Mouse (Mus musculus) kidney, embryonic 14.5 days (tissue): Measurements from ENCODE around the gene Slc23a4. TPM values are rescaled to one million over a fixed set of nuclear protein-coding genes. Genes with fewer than 3 reads are reported as not detected.

ENCODE experiments used
- ATAC-seq: fragments of 200-750 bp; cut with Nextera tagmentation; 2 replicates; pipeline ENCODE4 v1.8.0; 2017; ENCODE audit warnings: moderate number of reproducible peaks, mild to moderate bottlenecking, moderate TSS enrichment, moderate library complexity; ENCODE audit not compliant: low FRiP score, low TSS enrichment
- H3K27ac ChIP-seq: fragments of 300-500 bp; sonication (generic); 2 replicates; pipeline ENCODE4 v1.5.1; 2014; ENCODE audit warnings: low read depth, mild to moderate bottlenecking, low read length, moderate library complexity, mixed read lengths
- H3K27me3 ChIP-seq: fragments of 300-500 bp; sonication (generic); 2 replicates; pipeline ENCODE4 v1.6.1; 2014; ENCODE audit warnings: mild to moderate bottlenecking, low read length; ENCODE audit not compliant: control insufficient read depth, insufficient read depth
- H3K36me3 ChIP-seq: fragments of 300-500 bp; sonication (generic); 2 replicates; pipeline ENCODE4 v1.6.1; 2014; ENCODE audit warnings: low read length, mixed read lengths; ENCODE audit not compliant: control insufficient read depth, insufficient read depth
- H3K4me1 ChIP-seq: fragments of 300-500 bp; sonication (generic); 2 replicates; pipeline ENCODE4 v1.6.1; 2014; ENCODE audit warnings: low read length, mixed read lengths; ENCODE audit not compliant: control insufficient read depth, insufficient read depth
- H3K4me2 ChIP-seq: fragments of 300-500 bp; sonication (generic); replicated peaks from 2 replicates; pipeline ENCODE4 v1.6.1; 2014; ENCODE audit warnings: low read depth, mild to moderate bottlenecking, low read length
- H3K4me3 ChIP-seq: fragments of 300-500 bp; sonication (generic); 2 replicates; pipeline ENCODE4 v1.5.1; 2014; ENCODE audit warnings: mild to moderate bottlenecking, low read length
- H3K9ac ChIP-seq: fragments of 300-500 bp; sonication (generic); 2 replicates; pipeline ENCODE4 v1.6.1; 2014; ENCODE audit warnings: low read depth, mild to moderate bottlenecking, low read length, moderate library complexity
- H3K9me3 ChIP-seq: fragments of 300-500 bp; sonication (generic); 2 replicates; pipeline ENCODE4 v1.6.1; 2016; ENCODE audit warnings: low read length; ENCODE audit not compliant: control insufficient read depth
- WGBS: fragments of 180-500 bp; shearing (Covaris S2); extraction: QIAGEN DNeasy Blood & Tissue Kit; methylation state at CpG from one replicate; pipeline ENCODE4 v1.1.7; 2014; 5-methylcytosine and 5-hydroxymethylcytosine counted together
- polyA plus RNA-seq: library from polyadenylated mRNA; unstranded; fragments of >200 nt; fragmentation: Nextera tagmentation; extraction: Ambion mirVana; gene quantifications from 2 replicates; pipeline ENCODE4 v1.2.1, GENCODE M21; 2014

Gene Slc23a4
- polyA plus RNA-seq, 1 experiment from 2014 or later = 0.61 TPM

DNA sequence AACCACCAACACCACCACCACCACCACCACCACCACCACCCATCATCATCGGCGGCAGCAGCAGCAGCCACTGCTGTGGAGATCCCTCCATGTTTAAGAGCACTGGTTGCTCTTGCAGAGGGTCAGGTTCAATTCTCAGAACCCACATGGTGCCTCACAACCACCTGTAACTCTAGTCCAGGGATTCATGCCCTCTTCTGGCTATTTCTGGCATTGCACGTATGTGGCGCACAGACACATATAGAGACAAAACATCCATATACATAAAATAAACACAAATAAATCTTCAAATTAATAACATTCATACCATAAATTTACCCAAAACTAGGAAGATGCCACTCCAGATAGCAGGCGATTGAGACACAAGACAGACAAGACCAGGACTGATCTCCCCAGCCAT is 22.5 kb upstream of the Slc23a4 start:
- no peak overlapping the region for H3K4me3 ChIP-seq
- H3K36me3 ChIP-seq = no peaks in the 10 kb centered on the region
- no peak for ATAC-seq
- H3K27ac ChIP-seq = no peak overlapping the region
- no peaks in the 10 kb centered on the region for H3K4me1 ChIP-seq
- no peaks in the 10 kb centered on the region for H3K27me3 ChIP-seq
- no peaks in the 10 kb centered on the region for H3K9me3 ChIP-seq
- 96% methylated on average over 5 of the region's 5 CpGs for WGBS
- no peak overlapping the region for H3K9ac ChIP-seq
- H3K4me2 ChIP-seq = no peak overlapping the region

- H3K4me1 ChIP-seq = no peaks in the 10 kb centered on the region
- no peak overlapping the region for H3K27ac ChIP-seq
- H3K4me2 ChIP-seq = no peak overlapping the region
- WGBS = 79% methylated on average over 18 of the region's 18 CpGs
- no peak for ATAC-seq
- H3K4me3 ChIP-seq = no peak overlapping the region
- no peak overlapping the region for H3K9ac ChIP-seq
- no peaks in the 10 kb centered on the region for H3K36me3 ChIP-seq
- no peaks in the 10 kb centered on the region for H3K9me3 ChIP-seq
- no peaks in the 10 kb centered on the region for H3K27me3 ChIP-seq
Observed at GRCm38 (mm10) chr6:35002261-35002669, 14.1 kb upstream of the Slc23a4 start.

DNA sequence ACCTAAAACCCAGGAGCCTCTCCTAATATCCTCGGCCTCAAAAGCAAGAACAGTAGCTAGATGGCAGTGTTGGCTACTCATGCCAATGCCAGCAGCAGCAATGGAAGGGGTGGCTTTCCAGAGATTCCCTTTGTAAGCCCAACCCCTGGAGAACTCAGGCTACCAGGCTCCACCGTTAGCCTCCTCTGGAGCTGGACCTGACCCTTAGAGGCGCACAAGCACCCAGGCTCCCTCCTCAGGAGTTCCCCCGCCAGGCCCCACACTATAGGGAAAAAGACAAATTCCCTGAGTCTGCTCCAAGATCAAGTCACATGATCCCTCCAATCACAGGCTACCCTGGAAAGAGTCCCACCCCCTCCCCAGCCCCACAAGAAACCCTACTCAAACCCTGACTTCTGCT is 10.9 kb upstream of the Slc23a4 start:
- 5% methylated on average over 4 of the region's 4 CpGs for WGBS
- H3K9ac ChIP-seq = no peak overlapping the region
- no peaks in the 10 kb centered on the region for H3K9me3 ChIP-seq
- H3K36me3 ChIP-seq = no peaks in the 10 kb centered on the region
- no peak overlapping the region for H3K4me3 ChIP-seq
- no peak overlapping the region for H3K4me2 ChIP-seq
- H3K27me3 ChIP-seq = no peaks in the 10 kb centered on the region
- no peak overlapping the region for H3K27ac ChIP-seq
- no peak for ATAC-seq
- peaks cover 3% of the 10 kb centered on the region; the same call in 1 of the 2 replicates for H3K4me1 ChIP-seq

- Histone ChIP-seq H3K9me3 (no peaks in the 10 kb centered on the region), H3K27ac (no peak overlapping the region), H3K4me3 (no peak overlapping the region), H3K4me1 (peaks cover 3% of the 10 kb centered on the region; the same call in 1 of the 2 replicates), H3K4me2 (no peak overlapping the region), H3K36me3 (no peaks in the 10 kb centered on the region), H3K9ac (no peak overlapping the region), H3K27me3 (no peaks in the 10 kb centered on the region)
- 64% methylated on average over 4 of the region's 4 CpGs for WGBS
- ATAC-seq = no peak
Observed at GRCm38 (mm10) chr6:34996496-34996895, 8.3 kb upstream of the Slc23a4 start.

GRCm38 (mm10) chr6:34995265-34995681 is 7.1 kb upstream of the Slc23a4 start:
- ATAC-seq = peak; percentile 82
- Histone ChIP-seq H3K9ac (no peak overlapping the region), H3K27me3 (no peaks in the 10 kb centered on the region), H3K4me2 (peak overlapping the region; percentile 38), H3K4me3 (peak overlapping the region; percentile 15; the same call in 1 of the 2 replicates), H3K27ac (no peak overlapping the region), H3K36me3 (no peaks in the 10 kb centered on the region), H3K4me1 (peaks cover 3% of the 10 kb centered on the region; the same call in 1 of the 2 replicates), H3K9me3 (no peaks in the 10 kb centered on the region)
- 5% methylated on average over 13 of the region's 13 CpGs for WGBS

GRCm38 (mm10) chr6:34994692-34995091 is 6.5 kb upstream of the Slc23a4 start:
- Histone ChIP-seq H3K9ac (no peak overlapping the region), H3K27me3 (no peaks in the 10 kb centered on the region), H3K4me1 (peaks cover 3% of the 10 kb centered on the region; the same call in 1 of the 2 replicates), H3K27ac (no peak overlapping the region), H3K4me3 (no peak overlapping the region), H3K4me2 (peak overlapping the region; percentile 38), H3K36me3 (no peaks in the 10 kb centered on the region), H3K9me3 (no peaks in the 10 kb centered on the region)
- 74% methylated on average over 5 of the region's 5 CpGs for WGBS
- ATAC-seq = no peak

GRCm38 (mm10) chr6:34989263-34989662 is 1.1 kb upstream of the Slc23a4 start:
- ATAC-seq = no peak
- no peak overlapping the region for H3K4me2 ChIP-seq
- no peak overlapping the region for H3K9ac ChIP-seq
- H3K4me3 ChIP-seq = no peak overlapping the region
- WGBS = 58% methylated on average over 6 of the region's 6 CpGs
- no peaks in the 10 kb centered on the region for H3K36me3 ChIP-seq
- no peak overlapping the region for H3K27ac ChIP-seq
- H3K9me3 ChIP-seq = no peaks in the 10 kb centered on the region
- H3K27me3 ChIP-seq = no peaks in the 10 kb centered on the region
- H3K4me1 ChIP-seq = peaks cover 10% of the 10 kb centered on the region

- Histone ChIP-seq H3K9me3 (no peaks in the 10 kb centered on the region), H3K36me3 (no peaks in the 10 kb centered on the region), H3K27me3 (no peaks in the 10 kb centered on the region), H3K27ac (no peak overlapping the region), H3K4me2 (no peak overlapping the region), H3K4me3 (no peak overlapping the region), H3K4me1 (peaks cover 10% of the 10 kb centered on the region), H3K9ac (no peak overlapping the region)
- ATAC-seq = no peak
- 90% methylated on average over 12 of the region's 12 CpGs for WGBS
Observed at GRCm38 (mm10) chr6:34987085-34987645, 1.0 kb downstream of the Slc23a4 start.

GRCm38 (mm10) chr6:34980661-34981060 is 7.5 kb downstream of the Slc23a4 start:
- no peak overlapping the region for H3K27ac ChIP-seq
- ATAC-seq = no peak
- H3K4me3 ChIP-seq = no peak overlapping the region
- no peaks in the 10 kb centered on the region for H3K9me3 ChIP-seq
- H3K36me3 ChIP-seq = no peaks in the 10 kb centered on the region
- no peak overlapping the region for H3K4me2 ChIP-seq
- no peak overlapping the region for H3K9ac ChIP-seq
- no peaks in the 10 kb centered on the region for H3K27me3 ChIP-seq
- H3K4me1 ChIP-seq = no peaks in the 10 kb centered on the region
- 63% methylated on average over 9 of the region's 9 CpGs for WGBS
